Mouse (Mus musculus): ENCODE measurements around the gene Rnh1. TPM values are rescaled to one million over a fixed set of nuclear protein-coding genes. Genes with fewer than 3 reads are reported as not detected.
A peak's percentile ranks its signal among the peaks of the same experiment; 100 is the strongest.

Rnh1 gene
- total and polyA plus RNA-seq, 3 experiments: 84.7 to 133 (median 95.5) TPM

DNA sequence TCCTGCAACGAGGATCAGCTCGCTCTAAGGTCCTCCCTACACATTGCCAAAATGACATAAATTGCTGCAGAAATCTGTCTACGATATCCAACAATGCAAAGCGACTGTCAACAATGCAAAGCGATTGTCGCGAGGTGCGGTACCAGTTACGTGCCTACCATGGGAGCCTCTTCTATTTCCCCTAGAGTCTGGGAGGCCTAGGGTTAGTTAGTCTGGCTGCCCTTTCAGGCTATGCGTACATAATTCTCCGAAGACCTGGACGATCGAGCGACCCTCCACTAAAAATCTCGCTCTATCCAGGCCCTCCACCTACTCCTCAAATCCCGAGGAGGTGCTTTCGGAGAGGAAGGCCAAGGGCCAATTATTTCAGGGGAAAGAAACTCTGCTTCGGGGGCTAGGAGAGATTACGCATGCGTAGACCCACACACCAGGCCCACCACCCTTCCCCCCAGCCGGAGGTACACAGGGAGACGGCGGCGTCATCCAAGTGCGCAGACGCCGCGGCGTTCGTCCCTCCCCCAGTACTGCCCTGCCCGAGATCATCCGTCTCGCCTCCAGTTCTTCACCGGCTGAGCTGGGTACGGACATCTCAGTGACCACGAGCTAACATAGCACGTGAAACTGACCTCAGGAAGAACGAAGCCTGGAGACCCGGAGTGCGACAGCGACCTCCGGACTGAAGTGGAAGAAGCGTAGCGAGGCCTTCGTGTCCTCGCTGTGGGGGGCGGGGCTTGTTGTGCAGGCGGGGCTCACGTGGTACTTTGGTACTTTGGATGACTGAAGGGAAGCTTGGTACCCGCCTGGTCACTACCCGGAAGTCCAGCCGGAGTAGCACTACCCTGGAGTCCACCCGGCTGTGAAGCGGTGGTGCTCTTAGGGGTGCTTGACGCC is at the start of gene Rnh1 (continued):
- TF ChIP-seq UBTF (IDR thresholded peaks at IDR 0.05; ENCODE audit: low read depth, low read length): no peak

- H3K9me3 ChIP-seq (replicated peaks; ENCODE audit: low read length): peaks cover 6% of the 10 kb centered on the region
- no peak for DNase-seq (ENCODE audit: extremely low read depth)
- dilution Hi-C loops (cut with MboI; ENCODE audit: extremely low pct_ligation_motif_present, extremely low pct_unique_long_range_greater_than_20kb, low sequenced_read_pairs) (no loop called here), in situ Hi-C loops (cut with MboI; ENCODE audit: low pct_ligation_motif_present, low pct_unique_long_range_greater_than_20kb, low sequenced_read_pairs) (no loop called here)
- H3K27me3 ChIP-seq (replicated peaks): peaks cover 19% of the 10 kb centered on the region
- peaks cover 0 to 26% of the 10 kb centered on the region in 2 experiments for H3K36me3 ChIP-seq (replicated peaks in 1 of 2; ENCODE audit: control insufficient read depth in 1 of 2, insufficient read depth in 1 of 2, low read length in 1 of 2)
- no peaks in the 10 kb centered on the region for H3K79me2 ChIP-seq (replicated peaks; ENCODE audit: control insufficient read depth, extremely low read depth, insufficient read depth, poor library complexity, severe bottlenecking)
- H3K4me3 ChIP-seq (replicated peaks in 1 of 3; ENCODE audit: low read depth in 2 of 3, low read length in 2 of 3, poor library complexity in 1 of 3): peak overlapping the region in 2 of 3 experiments; percentile 5 to 39
- TF ChIP-seq MYC (IDR thresholded peaks at IDR 0.05; ENCODE audit: low read depth, low read length) (no peak), TCF12 (IDR thresholded peaks at IDR 0.05; ENCODE audit: low read depth, low read length) (0 out of 2 replicates have a peak, but pooled peaks have one; percentile 37), SMC3 (IDR thresholded peaks at IDR 0.05; ENCODE audit: low read depth, low read length) (no peak)
- H3K9ac ChIP-seq (ENCODE audit: insufficient read depth, low read depth): peak overlapping the region; percentile 51
- peak overlapping the region; percentile 52; the same call in 1 of the 2 replicates for H3K4me2 ChIP-seq (ENCODE audit: insufficient read depth, low read depth, poor library complexity, severe bottlenecking)
- peaks cover 13 to 44% of the 10 kb centered on the region in 2 experiments for H3K4me1 ChIP-seq (ENCODE audit: control insufficient read depth in 1 of 2, insufficient read depth in 2 of 2)
- no peak overlapping the region for H3K27ac ChIP-seq (ENCODE audit: insufficient read depth, low read depth)
Measured at GRCm38 (mm10) chr7:141222126-141222467, 49.4 kb upstream of the Rnh1 start.

- Histone ChIP-seq H3K4me1 (ENCODE audit: control insufficient read depth in 1 of 2, insufficient read depth in 2 of 2) (peaks cover 17 to 47% of the 10 kb centered on the region in 2 experiments), H3K4me2 (ENCODE audit: insufficient read depth, low read depth, poor library complexity, severe bottlenecking) (peak overlapping the region; percentile 52), H3K9me3 (replicated peaks; ENCODE audit: low read length) (no peaks in the 10 kb centered on the region), H3K9ac (ENCODE audit: insufficient read depth, low read depth) (peak overlapping the region; percentile 51), H3K27me3 (replicated peaks) (peaks cover 17% of the 10 kb centered on the region), H3K36me3 (replicated peaks in 1 of 2; ENCODE audit: control insufficient read depth in 1 of 2, insufficient read depth in 1 of 2, low read length in 1 of 2) (peaks cover 0 to 28% of the 10 kb centered on the region in 2 experiments), H3K79me2 (replicated peaks; ENCODE audit: control insufficient read depth, extremely low read depth, insufficient read depth, poor library complexity, severe bottlenecking) (no peaks in the 10 kb centered on the region), H3K4me3 (replicated peaks in 1 of 3; ENCODE audit: low read depth in 2 of 3, low read length in 2 of 3, poor library complexity in 1 of 3) (peak overlapping the region; percentile 39 to 83 (median 48)), H3K27ac (ENCODE audit: insufficient read depth, low read depth) (no peak overlapping the region)
- in situ Hi-C loops (cut with MboI; ENCODE audit: low pct_ligation_motif_present, low pct_unique_long_range_greater_than_20kb, low sequenced_read_pairs): no loop called here
- dilution Hi-C loops (cut with MboI; ENCODE audit: extremely low pct_ligation_motif_present, extremely low pct_unique_long_range_greater_than_20kb, low sequenced_read_pairs): no loop called here
- DNase-seq (ENCODE audit: extremely low read depth): peak; percentile 96
- TF ChIP-seq ZMIZ1 (IDR thresholded peaks at IDR 0.05; ENCODE audit: low read depth, low read length): no peak
- peak; percentile 60; the same call in 1 of the 2 replicates for TF ChIP-seq MAZ (IDR thresholded peaks at IDR 0.05; ENCODE audit: low read depth, low read length)
- no peak for TF ChIP-seq E2F4 (IDR thresholded peaks at IDR 0.05; ENCODE audit: insufficient replicate concordance, low read depth, low read length)
- TF ChIP-seq TBP (conservative IDR thresholded peaks at IDR 0.05; ENCODE audit: low read depth, low read length): 0 out of 2 replicates have a peak, but pooled peaks have one; percentile 12
- TF ChIP-seq MYC (IDR thresholded peaks at IDR 0.05; ENCODE audit: low read depth, low read length): no peak
- TF ChIP-seq ELF1 (IDR thresholded peaks at IDR 0.05; ENCODE audit: low read depth, low read length): no peak
- no peak for TF ChIP-seq JUN (IDR thresholded peaks at IDR 0.05; ENCODE audit: insufficient read depth, low read depth, low read length)
- peak; percentile 73 for TF ChIP-seq SIN3A (IDR thresholded peaks at IDR 0.05; ENCODE audit: low read length)
- TF ChIP-seq MAX (IDR thresholded peaks at IDR 0.05; ENCODE audit: low read length): peak; percentile 58; the same call in 1 of the 2 replicates
- TF ChIP-seq NRF1 (IDR thresholded peaks at IDR 0.05; ENCODE audit: low read depth, low read length): 0 out of 2 replicates have a peak, but pooled peaks have one; percentile 31
- no peak for TF ChIP-seq UBTF (IDR thresholded peaks at IDR 0.05; ENCODE audit: low read depth, low read length)
- no peak for TF ChIP-seq KAT2A (IDR thresholded peaks at IDR 0.05; ENCODE audit: insufficient replicate concordance, low read length)
- TF ChIP-seq IRF4 (IDR thresholded peaks at IDR 0.05; ENCODE audit: low read depth, low read length): no peak; the same call in 1 of the 2 replicates
- TF ChIP-seq USF2 (conservative IDR thresholded peaks at IDR 0.05; ENCODE audit: low read depth, low read length): no peak
- TF ChIP-seq HCFC1 (IDR thresholded peaks at IDR 0.05; ENCODE audit: low read depth, low read length): peak; percentile 19
- no peak for TF ChIP-seq BHLHE40 (IDR thresholded peaks at IDR 0.05; ENCODE audit: low read depth, low read length)
- peak; percentile 12; the same call in 1 of the 2 replicates for TF ChIP-seq TCF12 (IDR thresholded peaks at IDR 0.05; ENCODE audit: low read depth, low read length)
- no peak for TF ChIP-seq USF1 (IDR thresholded peaks at IDR 0.05; ENCODE audit: low read depth, low read length)
- TF ChIP-seq MXI1 (IDR thresholded peaks at IDR 0.05; ENCODE audit: low read depth, low read length): peak; percentile 61; the same call in 1 of the 2 replicates
- no peak for TF ChIP-seq EP300 (IDR thresholded peaks at IDR 0.05; ENCODE audit: low read length)
- peak; percentile 82; the same call in 1 of the 2 replicates for TF ChIP-seq CHD1 (IDR thresholded peaks at IDR 0.05; ENCODE audit: low read depth, low read length)
- TF ChIP-seq PAX5 (IDR thresholded peaks at IDR 0.05; ENCODE audit: low read length): no peak
- TF ChIP-seq POLR2A (IDR thresholded peaks at IDR 0.05; ENCODE audit: low read depth, low read length): peak; percentile 66; the same call in 1 of the 2 replicates
- TF ChIP-seq MEF2A (IDR thresholded peaks at IDR 0.05; ENCODE audit: borderline replicate concordance, low read depth, low read length): peak; percentile 30; the same call in 1 of the 2 replicates
Measured at GRCm38 (mm10) chr7:141221249-141222125, 48.8 kb upstream of the Rnh1 start.

Measured in CH12.LX (cell line).